Mouse (Mus musculus) liver, embryonic 13.5 days (tissue): Measurements from ENCODE around the gene Glt6d1. TPM values are rescaled to one million over a fixed set of nuclear protein-coding genes. Genes with fewer than 3 reads are reported as not detected.
A peak's percentile ranks its signal among the peaks of the same experiment; 100 is the strongest.

ENCODE experiments used
- ATAC-seq: fragments of 200-750 bp; cut with Nextera tagmentation; 2 replicates; pipeline ENCODE4 v1.8.0; 2017; ENCODE audit warnings: low read depth, mild to moderate bottlenecking, moderate number of reproducible peaks, moderate library complexity
- DNase-seq: peaks from one replicate; pipeline ENCODE4 v3.0.0; 2022
- H3K27ac ChIP-seq: fragments of 300-500 bp; sonication (generic); 2 replicates; pipeline ENCODE4 v1.5.1; 2015; ENCODE audit warnings: moderate library complexity, mild to moderate bottlenecking, inconsistent platforms
- H3K27me3 ChIP-seq: fragments of 300-500 bp; sonication (generic); 2 replicates; pipeline ENCODE4 v1.6.1; 2015; ENCODE audit warnings: mild to moderate bottlenecking, inconsistent platforms
- H3K36me3 ChIP-seq: fragments of 300-500 bp; sonication (generic); 2 replicates; pipeline ENCODE4 v1.6.1; 2015; ENCODE audit warnings: mild to moderate bottlenecking, inconsistent platforms
- H3K4me1 ChIP-seq: fragments of 300-500 bp; sonication (generic); replicated peaks from 2 replicates; pipeline ENCODE4 v1.6.1; 2015; ENCODE audit warnings: inconsistent platforms
- H3K4me2 ChIP-seq: fragments of 300-500 bp; sonication (generic); 2 replicates; pipeline ENCODE4 v1.6.1; 2015; ENCODE audit warnings: inconsistent platforms, mild to moderate bottlenecking, moderate library complexity
- H3K4me3 ChIP-seq: fragments of 300-500 bp; sonication (generic); replicated peaks from 2 replicates; pipeline ENCODE4 v1.5.1; 2015; ENCODE audit warnings: mild to moderate bottlenecking, inconsistent platforms
- H3K9ac ChIP-seq: fragments of 300-500 bp; sonication (generic); 2 replicates; pipeline ENCODE4 v1.6.1; 2015; ENCODE audit warnings: mild to moderate bottlenecking, inconsistent platforms
- H3K9me3 ChIP-seq: fragments of 300-500 bp; sonication (generic); replicated peaks from 2 replicates; pipeline ENCODE4 v1.6.1; 2016; ENCODE audit warnings: inconsistent platforms
- WGBS: fragments of 180-500 bp; shearing (Covaris S2); methylation state at CpG from one replicate; pipeline ENCODE4 v1.1.7; 2015; ENCODE audit not compliant: insufficient replicate concordance; 5-methylcytosine and 5-hydroxymethylcytosine counted together
- polyA plus RNA-seq: library from polyadenylated mRNA; unstranded; fragments of >200 nt; fragmentation: Nextera tagmentation; extraction: Ambion mirVana; gene quantifications from 2 replicates; pipeline ENCODE4 v1.2.1, GENCODE M21; 2015

Gene Glt6d1
- polyA plus RNA-seq, 1 experiment from 2014 or later: not detected

- ATAC-seq: peak; percentile 92
- H3K9ac ChIP-seq: 0 out of 2 replicates have a peak overlapping the region, but pooled peaks have one; percentile 8
- H3K27me3 ChIP-seq: no peaks in the 10 kb centered on the region
- no peak overlapping the region for H3K4me3 ChIP-seq
- no peaks in the 10 kb centered on the region for H3K9me3 ChIP-seq
- peak overlapping the region; percentile 27 for H3K4me2 ChIP-seq
- 11% methylated on average over 3 of the region's 3 CpGs for WGBS
- peak; percentile 36 for DNase-seq
- no peaks in the 10 kb centered on the region for H3K36me3 ChIP-seq
- H3K27ac ChIP-seq: peak overlapping the region; percentile 69
- H3K4me1 ChIP-seq: peaks cover 37% of the 10 kb centered on the region
Observed at GRCm38 (mm10) chr2:25789092-25789491, 26.6 kb downstream of the Glt6d1 start.

- no peaks in the 10 kb centered on the region for H3K9me3 ChIP-seq
- WGBS: 62% methylated on average over 5 of the region's 5 CpGs
- DNase-seq (no peak), ATAC-seq (no peak)
- H3K27ac ChIP-seq: no peak overlapping the region
- no peaks in the 10 kb centered on the region; the same call in 1 of the 2 replicates for H3K27me3 ChIP-seq
- H3K4me2 ChIP-seq: no peak overlapping the region
- no peak overlapping the region for H3K9ac ChIP-seq
- H3K4me3 ChIP-seq: no peak overlapping the region
- H3K36me3 ChIP-seq: no peaks in the 10 kb centered on the region
- H3K4me1 ChIP-seq: peaks cover 37% of the 10 kb centered on the region
Observed at GRCm38 (mm10) chr2:25785573-25786322, 29.9 kb downstream of the Glt6d1 start.

GRCm38 (mm10) chr2:25781957-25782356 lies 33.7 kb downstream of the Glt6d1 start, which contains the start of gene Gm13539:
Gm13539 (plus strand) TSS chr2:25782257.
- ATAC-seq (no peak), DNase-seq (no peak)
- WGBS: 64% methylated on average over 3 of the region's 3 CpGs
- H3K9ac ChIP-seq: no peak within 1 kb of the TSS
- H3K4me3 ChIP-seq: no peak within 1 kb of the TSS
- no peaks in the 10 kb centered on the region for H3K9me3 ChIP-seq
- peaks cover 8% of the 10 kb centered on the region for H3K4me1 ChIP-seq
- H3K36me3 ChIP-seq: no peaks in the 10 kb centered on the region
- no peaks in the 10 kb centered on the region; the same call in 1 of the 2 replicates for H3K27me3 ChIP-seq
- no peak within 1 kb of the TSS for H3K4me2 ChIP-seq
- no peak within 1 kb of the TSS for H3K27ac ChIP-seq

GRCm38 (mm10) chr2:25780921-25781320 lies 34.7 kb downstream of the Glt6d1 start:
- Histone ChIP-seq H3K27me3 (no peaks in the 10 kb centered on the region; the same call in 1 of the 2 replicates), H3K27ac (no peak overlapping the region), H3K36me3 (no peaks in the 10 kb centered on the region), H3K4me2 (no peak overlapping the region), H3K4me1 (no peaks in the 10 kb centered on the region), H3K9me3 (no peaks in the 10 kb centered on the region), H3K4me3 (no peak overlapping the region), H3K9ac (no peak overlapping the region)
- ATAC-seq: no peak
- no peak for DNase-seq
- WGBS: 38% methylated on average over 4 of the region's 4 CpGs

- ATAC-seq (no peak), DNase-seq (no peak)
- Histone ChIP-seq H3K4me1 (no peaks in the 10 kb centered on the region), H3K27ac (no peak overlapping the region), H3K4me2 (no peak overlapping the region), H3K9ac (no peak overlapping the region), H3K9me3 (no peaks in the 10 kb centered on the region), H3K4me3 (no peak overlapping the region), H3K27me3 (no peaks in the 10 kb centered on the region; the same call in 1 of the 2 replicates), H3K36me3 (no peaks in the 10 kb centered on the region)
- WGBS: 69% methylated on average over 9 of the region's 9 CpGs
Observed at GRCm38 (mm10) chr2:25779076-25779475, 36.6 kb downstream of the Glt6d1 start.

- Histone ChIP-seq H3K36me3 (no peaks in the 10 kb centered on the region), H3K9me3 (no peaks in the 10 kb centered on the region), H3K9ac (no peak within 1 kb of the TSS), H3K27me3 (no peaks in the 10 kb centered on the region; the same call in 1 of the 2 replicates), H3K4me2 (no peak within 1 kb of the TSS), H3K4me1 (no peaks in the 10 kb centered on the region), H3K4me3 (no peak within 1 kb of the TSS), H3K27ac (no peak within 1 kb of the TSS)
- 36% methylated on average over 1 of the region's 1 CpGs for WGBS
- DNase-seq (no peak), ATAC-seq (no peak)
Observed at GRCm38 (mm10) chr2:25776717-25777116, 38.9 kb downstream of the Glt6d1 start, which contains the start of gene Lcn11. Lcn11 (plus strand) TSS chr2:25777017.

- Histone ChIP-seq H3K4me1 (no peaks in the 10 kb centered on the region), H3K27me3 (no peaks in the 10 kb centered on the region; the same call in 1 of the 2 replicates), H3K36me3 (no peaks in the 10 kb centered on the region), H3K4me3 (no peak overlapping the region), H3K27ac (no peak overlapping the region), H3K4me2 (no peak overlapping the region), H3K9ac (no peak overlapping the region), H3K9me3 (no peaks in the 10 kb centered on the region)
- ATAC-seq (no peak), DNase-seq (no peak)
- WGBS: 49% methylated on average over 3 of the region's 3 CpGs
Observed at GRCm38 (mm10) chr2:25775991-25776390, 39.7 kb downstream of the Glt6d1 start.

GRCm38 (mm10) chr2:25774640-25775039 lies 41.0 kb downstream of the Glt6d1 start:
- no peak overlapping the region for H3K9ac ChIP-seq
- 47% methylated on average over 2 of the region's 2 CpGs for WGBS
- no peak overlapping the region for H3K27ac ChIP-seq
- H3K27me3 ChIP-seq: peaks cover under 1% of the 10 kb centered on the region; the same call in 1 of the 2 replicates
- H3K9me3 ChIP-seq: no peaks in the 10 kb centered on the region
- DNase-seq (no peak), ATAC-seq (no peak)
- H3K36me3 ChIP-seq: no peaks in the 10 kb centered on the region
- H3K4me2 ChIP-seq: no peak overlapping the region
- no peak overlapping the region for H3K4me3 ChIP-seq
- H3K4me1 ChIP-seq: no peaks in the 10 kb centered on the region

GRCm38 (mm10) chr2:25773507-25773906 lies 42.1 kb downstream of the Glt6d1 start:
- ATAC-seq: no peak
- DNase-seq: no peak
- no peaks in the 10 kb centered on the region for H3K9me3 ChIP-seq
- no peak overlapping the region for H3K27ac ChIP-seq
- no peaks in the 10 kb centered on the region for H3K4me1 ChIP-seq
- no peak overlapping the region for H3K4me3 ChIP-seq
- H3K27me3 ChIP-seq: peaks cover 3% of the 10 kb centered on the region; the same call in 1 of the 2 replicates
- WGBS: 55% methylated on average over 2 of the region's 2 CpGs
- no peak overlapping the region for H3K4me2 ChIP-seq
- no peaks in the 10 kb centered on the region for H3K36me3 ChIP-seq
- no peak overlapping the region for H3K9ac ChIP-seq

- Histone ChIP-seq H3K27me3 (peaks cover 3% of the 10 kb centered on the region; the same call in 1 of the 2 replicates), H3K27ac (no peak overlapping the region), H3K36me3 (no peaks in the 10 kb centered on the region), H3K4me3 (no peak overlapping the region), H3K4me1 (no peaks in the 10 kb centered on the region), H3K9ac (no peak overlapping the region), H3K9me3 (no peaks in the 10 kb centered on the region), H3K4me2 (no peak overlapping the region)
- DNase-seq (no peak), ATAC-seq (no peak)
- 48% methylated on average over 4 of the region's 4 CpGs for WGBS
Observed at GRCm38 (mm10) chr2:25767764-25768163, 47.9 kb downstream of the Glt6d1 start.

GRCm38 (mm10) chr2:25765269-25765668 lies 50.4 kb downstream of the Glt6d1 start, which contains the start of gene Lcn3:
Lcn3 (plus strand) TSS chr2:25765569.
- no peaks in the 10 kb centered on the region for H3K9me3 ChIP-seq
- H3K9ac ChIP-seq: no peak within 1 kb of the TSS
- no peaks in the 10 kb centered on the region for H3K4me1 ChIP-seq
- DNase-seq: no peak
- no peak within 1 kb of the TSS for H3K4me2 ChIP-seq
- WGBS: 37% methylated on average over 2 of the region's 2 CpGs
- H3K27me3 ChIP-seq: peaks cover 3% of the 10 kb centered on the region; the same call in 1 of the 2 replicates
- no peaks in the 10 kb centered on the region for H3K36me3 ChIP-seq
- no peak within 1 kb of the TSS for H3K27ac ChIP-seq
- H3K4me3 ChIP-seq: no peak within 1 kb of the TSS
- ATAC-seq: no peak
